Mouse (Mus musculus) kidney, adult 2 months (tissue): ENCODE measurements around the gene Trim44. TPM values are rescaled to one million over a fixed set of nuclear protein-coding genes. Genes with fewer than 3 reads are reported as not detected.

Source experiments
- DNase-seq: peaks from one replicate; pipeline ENCODE4 v3.0.0; 2021
- H3K27ac ChIP-seq: fragments of 200-500 bp; 2 replicates; pipeline ENCODE4 v1.5.1; 2012; ENCODE audit warnings: low read depth, low read length, control low read depth, inconsistent platforms; ENCODE audit not compliant: insufficient read depth
- H3K27me3 ChIP-seq: fragments of 200-500 bp; replicated peaks from 2 replicates; pipeline ENCODE4 v1.6.1; 2012; ENCODE audit warnings: mild to moderate bottlenecking, moderate library complexity, low read length, inconsistent platforms; ENCODE audit not compliant: control insufficient read depth, insufficient read depth
- H3K36me3 ChIP-seq: fragments of 200-500 bp; 2 replicates; pipeline ENCODE4 v1.6.1; 2012; ENCODE audit warnings: mild to moderate bottlenecking, moderate library complexity, low read length, inconsistent platforms; ENCODE audit not compliant: control insufficient read depth, insufficient read depth
- H3K4me1 ChIP-seq: fragments of 200-500 bp; 2 replicates; pipeline ENCODE4 v1.6.1; 2011; ENCODE audit warnings: low read length; ENCODE audit not compliant: control insufficient read depth, insufficient read depth
- H3K4me3 ChIP-seq: fragments of 200-500 bp; 2 replicates; pipeline ENCODE4 v1.5.1; 2011; ENCODE audit warnings: mild to moderate bottlenecking, low read depth, low read length, control low read depth; ENCODE audit not compliant: insufficient read depth
- CTCF ChIP-seq: fragments of 200-500 bp; conservative IDR thresholded peaks from 2 replicates; pipeline ENCODE4 v1.5.1; 2011; ENCODE audit warnings: low read depth, mild to moderate bottlenecking, control low read depth, low read length, moderate library complexity, mixed read lengths; ENCODE audit not compliant: insufficient read depth, insufficient read length
- POLR2A ChIP-seq: fragments of 200-500 bp; IDR thresholded peaks from one replicate; pipeline ENCODE4 v1.6.1; 2011; ENCODE audit warnings: low read depth, low read length, control low read depth
- WGBS: fragments of 180-500 bp; shearing (Covaris S2); methylation state at CpG from one replicate; pipeline ENCODE4 v1.1.7; 2018; 5-methylcytosine and 5-hydroxymethylcytosine counted together
- polyA plus RNA-seq: library from polyadenylated mRNA; depleted of rRNA; stranded (reverse); fragments of >200 nt; gene quantifications from 2 replicates; pipeline ENCODE4 v1.2.3, GENCODE M21; 2012

Gene Trim44
- polyA plus RNA-seq, 1 experiment, result 35.6 TPM

DNA sequence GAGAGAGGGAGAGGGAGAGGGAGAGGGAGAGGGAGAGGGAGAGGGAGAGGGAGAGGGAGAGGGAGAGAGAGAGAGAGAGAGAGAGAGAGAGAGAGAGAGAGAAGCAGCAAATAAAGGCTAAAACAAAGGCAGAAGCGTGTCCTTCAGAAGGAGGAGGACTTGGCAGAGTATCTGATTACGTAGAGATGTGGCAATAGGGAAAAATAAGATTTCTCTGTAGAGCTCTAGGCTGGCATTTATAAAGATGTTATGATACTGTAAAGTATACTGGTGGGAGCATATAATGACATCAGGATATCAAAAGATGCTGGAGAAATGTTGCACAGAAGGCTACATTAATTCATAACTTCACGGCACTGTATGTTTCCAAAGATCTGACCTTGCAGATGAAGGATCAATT, 76.5 kb downstream of the Trim44 start:
- Histone ChIP-seq H3K4me1 (no peaks in the 10 kb centered on the region), H3K4me3 (no peak overlapping the region), H3K27ac (no peak overlapping the region), H3K36me3 (no peaks in the 10 kb centered on the region), H3K27me3 (no peaks in the 10 kb centered on the region)
- WGBS, result 88% methylated on average over 3 of the region's 3 CpGs
- TF ChIP-seq CTCF (no peak), POLR2A (no peak)
- DNase-seq, result no peak

GRCm38 (mm10) chr2:102325921-102326320, 81.7 kb downstream of the Trim44 start:
- DNase-seq, result no peak
- TF ChIP-seq CTCF (no peak), POLR2A (no peak)
- H3K4me3 ChIP-seq, result no peak overlapping the region
- no peaks in the 10 kb centered on the region for H3K27me3 ChIP-seq
- 94% methylated on average over 2 of the region's 2 CpGs for WGBS
- no peak overlapping the region for H3K27ac ChIP-seq
- no peaks in the 10 kb centered on the region for H3K36me3 ChIP-seq
- peaks cover 2% of the 10 kb centered on the region; the same call in 1 of the 2 replicates for H3K4me1 ChIP-seq

GRCm38 (mm10) chr2:102324336-102324735, 83.3 kb downstream of the Trim44 start:
- Histone ChIP-seq H3K36me3 (no peaks in the 10 kb centered on the region), H3K4me3 (no peak overlapping the region), H3K4me1 (peaks cover 3% of the 10 kb centered on the region; the same call in 1 of the 2 replicates), H3K27ac (no peak overlapping the region), H3K27me3 (no peaks in the 10 kb centered on the region)
- no peak for DNase-seq
- TF ChIP-seq POLR2A, result no peak
- no peak for TF ChIP-seq CTCF

DNA sequence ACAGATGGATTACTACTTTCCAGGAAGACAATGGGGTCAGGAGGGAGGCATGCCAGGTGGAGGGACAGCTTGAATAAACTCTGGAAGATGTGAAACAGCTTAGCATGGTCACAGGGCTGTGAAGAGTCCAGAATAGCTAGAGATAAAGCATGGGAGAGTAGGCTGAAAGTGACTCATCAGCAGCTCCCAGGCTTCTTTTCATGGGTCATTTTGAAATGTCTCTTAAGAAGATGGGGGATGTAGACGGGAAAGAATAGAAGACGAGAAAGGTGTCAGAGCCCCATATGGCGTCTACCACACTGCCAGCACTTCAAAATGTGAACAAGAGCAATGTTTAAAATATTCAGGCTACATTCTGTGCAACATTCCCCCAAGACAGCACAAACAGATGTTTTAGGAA, 91.1 kb downstream of the Trim44 start:
- DNase-seq, result no peak
- H3K4me3 ChIP-seq, result no peak overlapping the region
- 95% methylated on average over 3 of the region's 3 CpGs for WGBS
- H3K27ac ChIP-seq, result no peak overlapping the region
- TF ChIP-seq POLR2A (no peak), CTCF (no peak)
- H3K27me3 ChIP-seq, result no peaks in the 10 kb centered on the region
- no peaks in the 10 kb centered on the region; the same call in 1 of the 2 replicates for H3K36me3 ChIP-seq
- H3K4me1 ChIP-seq, result peaks cover 3% of the 10 kb centered on the region; the same call in 1 of the 2 replicates

DNA sequence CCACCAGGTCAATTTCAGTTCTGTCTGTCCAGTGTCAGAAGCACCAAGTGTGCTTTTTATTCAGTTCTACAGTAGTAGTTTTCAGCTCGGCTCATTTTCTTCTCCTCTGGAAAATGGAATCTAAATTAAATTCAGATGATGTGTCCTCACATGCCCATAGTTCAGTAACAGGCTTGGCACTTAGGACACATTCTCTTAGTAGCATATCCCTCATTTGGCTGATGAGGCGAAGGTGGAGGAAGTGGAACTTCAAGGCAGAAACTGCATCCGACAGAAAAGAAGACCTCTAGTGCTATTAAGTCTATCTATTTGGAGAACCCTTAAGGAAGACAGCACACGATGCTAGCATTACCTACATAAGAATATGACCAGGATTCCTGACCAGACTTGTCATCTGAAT, 92.5 kb downstream of the Trim44 start:
- no peaks in the 10 kb centered on the region for H3K4me1 ChIP-seq
- H3K36me3 ChIP-seq, result no peaks in the 10 kb centered on the region; the same call in 1 of the 2 replicates
- H3K27ac ChIP-seq, result no peak overlapping the region
- no peak for DNase-seq
- H3K27me3 ChIP-seq, result no peaks in the 10 kb centered on the region
- TF ChIP-seq POLR2A (no peak), CTCF (no peak)
- 88% methylated on average over 4 of the region's 4 CpGs for WGBS
- H3K4me3 ChIP-seq, result no peak overlapping the region

DNA sequence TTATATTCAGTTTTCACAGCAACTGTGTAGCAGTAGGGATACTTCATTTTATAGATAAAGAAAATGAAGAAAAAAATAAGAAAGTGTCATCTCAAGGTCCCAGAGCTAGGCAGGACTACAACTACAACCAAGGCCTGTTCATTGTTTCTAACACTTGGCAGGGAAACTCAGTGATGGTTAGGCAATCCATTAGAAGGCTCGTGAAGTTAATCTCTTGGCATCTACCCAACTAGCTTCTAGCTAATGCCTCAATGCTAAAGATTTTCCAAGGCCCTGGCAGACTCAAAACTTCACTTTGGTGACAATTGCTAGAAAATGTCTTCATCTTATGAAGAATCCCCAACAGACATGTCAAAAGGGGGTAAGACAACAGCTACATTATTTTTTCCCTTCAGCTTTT, 93.0 kb downstream of the Trim44 start:
- H3K4me1 ChIP-seq, result no peaks in the 10 kb centered on the region
- no peaks in the 10 kb centered on the region; the same call in 1 of the 2 replicates for H3K36me3 ChIP-seq
- DNase-seq, result peak; percentile 17
- 13% methylated on average over 1 of the region's 1 CpGs for WGBS
- TF ChIP-seq CTCF, result no peak
- no peak for TF ChIP-seq POLR2A
- no peak overlapping the region for H3K27ac ChIP-seq
- H3K27me3 ChIP-seq, result no peaks in the 10 kb centered on the region
- H3K4me3 ChIP-seq, result no peak overlapping the region

GRCm38 (mm10) chr2:102314068-102314467, 93.6 kb downstream of the Trim44 start:
- Histone ChIP-seq H3K4me1 (no peaks in the 10 kb centered on the region), H3K27ac (no peak overlapping the region), H3K4me3 (no peak overlapping the region), H3K27me3 (no peaks in the 10 kb centered on the region), H3K36me3 (no peaks in the 10 kb centered on the region; the same call in 1 of the 2 replicates)
- WGBS, result 49% methylated on average over 2 of the region's 2 CpGs
- no peak for DNase-seq
- TF ChIP-seq POLR2A (no peak), CTCF (no peak)
